22 mouse cellular contexts compared by ENCODE assay signal in the genomic region with DNA sequence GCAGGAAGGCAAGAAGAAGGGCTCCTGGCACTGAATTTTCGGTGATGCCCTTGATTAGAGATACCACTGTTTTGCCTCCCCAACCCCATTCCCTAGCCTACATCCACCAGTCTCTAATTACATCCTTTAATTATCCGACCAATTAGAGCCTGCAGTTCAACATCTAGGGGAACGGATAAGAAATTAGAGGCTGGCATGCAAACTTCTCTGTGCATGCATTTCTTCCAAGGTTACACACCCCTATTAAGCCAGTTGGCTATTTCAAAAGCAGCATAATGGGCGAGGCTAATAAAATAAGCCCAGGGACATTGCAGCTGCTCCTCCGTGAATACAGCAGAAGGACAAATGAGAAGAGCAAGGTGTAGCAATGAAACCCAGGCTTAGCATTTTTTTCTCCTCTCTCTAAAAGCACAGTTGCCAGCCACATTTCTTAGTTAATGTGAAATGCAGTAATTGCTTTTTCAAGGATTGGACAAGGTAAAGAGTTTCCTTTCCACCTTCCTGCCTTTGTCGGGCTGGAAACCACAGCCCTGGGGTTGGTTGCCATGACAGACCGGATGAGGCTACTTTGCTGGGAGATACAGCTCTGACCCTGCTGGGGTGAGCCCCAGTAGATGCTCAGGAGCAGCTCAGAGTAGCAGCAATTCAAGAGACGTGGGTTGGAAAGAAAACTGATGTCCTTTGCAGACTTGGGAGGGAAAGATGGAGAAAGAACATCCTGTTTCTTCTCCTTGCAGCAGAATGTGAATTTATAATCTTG. TPM values are rescaled to one million over a fixed set of nuclear protein-coding genes. Genes with fewer than 3 reads are reported as not detected.
DNase-seq lines count a peak whose midpoint lies in the region; ATAC-seq lines count a peak whose summit lies in the region.
"Had no signal": no experiment of that assay in that cellular context is flagged by ENCODE, and none has a peak within 500 bp of the region (broad histone marks: within the 10 kb centered on the region; RNA-seq: fewer than 3 reads in every experiment).

No protein-coding gene starts in this region.

- no peaks in the 10 kb centered on the region for H3K27me3 ChIP-seq in heart, embryonic 10.5 days (ENCODE audit: insufficient read depth, poor library complexity, severe bottlenecking)
- H3K27me3 ChIP-seq in forebrain, embryonic 14.5 days (replicated peaks; ENCODE audit: control insufficient read depth, insufficient read depth, low read length), result no peaks in the 10 kb centered on the region
- H3K27me3 ChIP-seq in hindbrain, embryonic 16.5 days (replicated peaks; ENCODE audit: control insufficient read depth, insufficient read depth, low read length), result no peaks in the 10 kb centered on the region
- H3K27me3 ChIP-seq in kidney, embryonic 15.5 days, result no peaks in the 10 kb centered on the region
- H3K27me3 ChIP-seq: megakaryocyte, embryonic 14.5 days had no signal

- H3K27ac ChIP-seq in heart, embryonic 10.5 days, result no peak overlapping the region
- peak overlapping the region; percentile 49; the same call in 1 of the 2 replicates for H3K27ac ChIP-seq in forebrain, embryonic 14.5 days (ENCODE audit: low read depth, low read length)
- 0 out of 2 replicates have a peak overlapping the region, but pooled peaks have one; percentile 24 for H3K27ac ChIP-seq in hindbrain, embryonic 16.5 days (ENCODE audit: low read depth, low read length)
- H3K27ac ChIP-seq in kidney, embryonic 15.5 days, result no peak overlapping the region
- H3K27ac ChIP-seq: liver, embryonic 14.5 days had no signal

- peak; percentile 91 for ATAC-seq in forebrain, embryonic 14.5 days
- no peak for ATAC-seq in hindbrain, embryonic 16.5 days
- no peak for ATAC-seq in megakaryocyte-erythroid progenitor cell, adult 5-6 weeks (replicated peaks; ENCODE audit: low FRiP score, low TSS enrichment, poor library complexity, severe bottlenecking)
- no peak for ATAC-seq in kidney, embryonic 15.5 days (replicated peaks; ENCODE audit: low FRiP score)
- ATAC-seq in megakaryocyte, adult 5-6 weeks (ENCODE audit: poor library complexity, severe bottlenecking), result no peak
- ATAC-seq: inflammation-experienced regulatory T-cells, adult 6 months had no signal

- DNase-seq in heart, adult 11 months, result peak; percentile 92
- no peak for DNase-seq in heart, embryonic 10.5 days (ENCODE audit: low spot score)
- DNase-seq in brain, adult 2 months (ENCODE audit: low read depth, low spot score), result peak; percentile 39
- peak; percentile 83 for DNase-seq in forebrain, embryonic 14.5 days (ENCODE audit: low spot score)
- DNase-seq: adrenal gland, postnatal 36 days; B cell, adult 2 months; cerebellum, adult 11 months; kidney, postnatal 10 days; left cerebral cortex, postnatal 4 days; right cerebral cortex, postnatal 14 days; thymus, postnatal 36 days had no signal

- no peak overlapping the region for H3K4me3 ChIP-seq in heart, embryonic 10.5 days
- no peak overlapping the region for H3K4me3 ChIP-seq in forebrain, embryonic 14.5 days (ENCODE audit: low read depth, low read length)
- no peak overlapping the region for H3K4me3 ChIP-seq in hindbrain, embryonic 16.5 days (ENCODE audit: low read length)
- H3K4me3 ChIP-seq in kidney, embryonic 15.5 days (replicated peaks), result no peak overlapping the region
- H3K4me3 ChIP-seq: megakaryocyte, embryonic 14.5 days had no signal

- H3K4me1 ChIP-seq in heart, embryonic 10.5 days, result no peaks in the 10 kb centered on the region
- peaks cover 28% of the 10 kb centered on the region for H3K4me1 ChIP-seq in forebrain, embryonic 14.5 days (ENCODE audit: control insufficient read depth, insufficient read depth, low read length)
- H3K4me1 ChIP-seq in hindbrain, embryonic 16.5 days (ENCODE audit: control insufficient read depth, insufficient read depth, low read depth, low read length), result peaks cover 4% of the 10 kb centered on the region; the same call in 1 of the 2 replicates
- no peaks in the 10 kb centered on the region for H3K4me1 ChIP-seq in kidney, embryonic 15.5 days

- WGBS in heart, embryonic 10.5 days, result 64% methylated on average over 8 of the region's 8 CpGs
- WGBS in forebrain, embryonic 14.5 days, result 14% methylated on average over 8 of the region's 8 CpGs
- 51% methylated on average over 8 of the region's 8 CpGs for WGBS in hindbrain, embryonic 16.5 days
- 60% methylated on average over 8 of the region's 8 CpGs for WGBS in kidney, embryonic 15.5 days

- peak overlapping the region; percentile 8; the same call in 1 of the 2 replicates for H3K4me2 ChIP-seq in forebrain, embryonic 14.5 days (ENCODE audit: low read length)
- H3K4me2 ChIP-seq in hindbrain, embryonic 16.5 days (ENCODE audit: low read length), result no peak overlapping the region
- no peak overlapping the region for H3K4me2 ChIP-seq in kidney, embryonic 15.5 days

- no peaks in the 10 kb centered on the region for H3K36me3 ChIP-seq in heart, embryonic 10.5 days
- H3K36me3 ChIP-seq in forebrain, embryonic 14.5 days (ENCODE audit: control insufficient read depth, insufficient read depth, low read length), result no peaks in the 10 kb centered on the region
- H3K36me3 ChIP-seq in hindbrain, embryonic 16.5 days (ENCODE audit: control insufficient read depth, insufficient read depth, low read length), result no peaks in the 10 kb centered on the region
- no peaks in the 10 kb centered on the region for H3K36me3 ChIP-seq in kidney, embryonic 15.5 days
- H3K36me3 ChIP-seq: G1E had no signal

- H3K9me3 ChIP-seq in heart, embryonic 10.5 days, result no peaks in the 10 kb centered on the region
- no peaks in the 10 kb centered on the region for H3K9me3 ChIP-seq in forebrain, embryonic 14.5 days (replicated peaks; ENCODE audit: control insufficient read depth, low read length)
- no peaks in the 10 kb centered on the region; the same call in 1 of the 2 replicates for H3K9me3 ChIP-seq in hindbrain, embryonic 16.5 days (ENCODE audit: control insufficient read depth, low read length)
- H3K9me3 ChIP-seq in kidney, embryonic 15.5 days (replicated peaks), result no peaks in the 10 kb centered on the region
- H3K9me3 ChIP-seq: G1E; megakaryocyte, embryonic 14.5 days had no signal

- H3K9ac ChIP-seq in forebrain, embryonic 14.5 days (ENCODE audit: low read length), result no peak overlapping the region
- no peak overlapping the region for H3K9ac ChIP-seq in hindbrain, embryonic 16.5 days (ENCODE audit: low read depth, low read length)
- no peak overlapping the region for H3K9ac ChIP-seq in kidney, embryonic 15.5 days
- H3K9ac ChIP-seq: liver, embryonic 14.5 days had no signal

RNA-seq across cellular contexts. Expression of gene Nox3, which starts 5.4 kb away (rescaled TPM):
- polyA plus RNA-seq in heart, embryonic 10.5 days (2016; fragmentation: Nextera tagmentation; extraction: Ambion mirVana), result not detected in 2 replicates
- not detected in 2 replicates for polyA plus RNA-seq in forebrain, embryonic 14.5 days (2014; fragmentation: Nextera tagmentation; extraction: Ambion mirVana)
- not detected in 2 replicates for polyA plus RNA-seq in hindbrain, embryonic 16.5 days (2015; fragmentation: Nextera tagmentation; extraction: Ambion mirVana)
- total RNA-seq in megakaryocyte-erythroid progenitor cell, adult 5-6 weeks (2014; fragmentation: Nextera tagmentation), result not detected in 2 replicates
- not detected in 2 replicates for total RNA-seq in megakaryocyte-erythroid progenitor cell, adult 5-6 weeks (2017)
- polyA plus RNA-seq in kidney, embryonic 15.5 days (2015; fragmentation: Nextera tagmentation; extraction: Ambion mirVana), result 0.09 TPM in 1 of 2 replicates, not detected in the other
- total RNA-seq in megakaryocyte, adult 5-6 weeks (2015), result not detected in 2 replicates
- total RNA-seq in megakaryocyte, adult 5-6 weeks (2017), result not detected in 2 replicates
- total RNA-seq: adrenal gland, postnatal 36 days; G1E; heart, adult 18-20 months; layer of hippocampus, postnatal 14 days; neutrophil, adult 5-6 weeks had no signal
- polyA plus RNA-seq: G1E; inflammation-experienced regulatory T-cells, adult 6 months; liver, embryonic 14.5 days had no signal

Comparison
In these comparisons a context has a peak if more than half of its experiments do, and no peak if none do; other contexts are left out.
1. H3K27ac ChIP-seq: peak in forebrain, embryonic 14.5 days (single experiment) and hindbrain, embryonic 16.5 days (single experiment); none in heart, embryonic 10.5 days (single experiment) and kidney, embryonic 15.5 days (single experiment).